Mouse (Mus musculus) midbrain, postnatal 0 days (tissue): ENCODE data around the gene Cep95. TPM values are rescaled to one million over a fixed set of nuclear protein-coding genes. Genes with fewer than 3 reads are reported as not detected.
"Not testable (repeated sequence)": the region's sequence is repeated elsewhere in the genome, so short reads cannot be mapped to it uniquely, and the experiment has no call there.

Experiments
- ATAC-seq: fragments of 200-750 bp; cut with Nextera tagmentation; 2 replicates; pipeline ENCODE4 v1.8.0; 2017; ENCODE audit warnings: moderate number of reproducible peaks, mild to moderate bottlenecking, moderate TSS enrichment, moderate library complexity; ENCODE audit not compliant: low FRiP score
- DNase-seq: peaks from one replicate; pipeline ENCODE4 v3.0.0-alpha.2; 2015; ENCODE audit warnings: low spot score
- H3K27ac ChIP-seq: fragments of 300-500 bp; sonication (generic); 2 replicates; pipeline ENCODE4 v1.5.1; 2014; ENCODE audit warnings: low read depth, mild to moderate bottlenecking, low read length, mixed read lengths
- H3K27me3 ChIP-seq: fragments of 300-500 bp; sonication (generic); 2 replicates; pipeline ENCODE4 v1.6.1; 2014; ENCODE audit warnings: low read length, control low read depth, mixed read lengths; ENCODE audit not compliant: insufficient read depth
- H3K36me3 ChIP-seq: fragments of 300-500 bp; sonication (generic); 2 replicates; pipeline ENCODE4 v1.6.1; 2014; ENCODE audit warnings: low read length, control low read depth, mixed read lengths; ENCODE audit not compliant: insufficient read depth
- H3K4me1 ChIP-seq: fragments of 300-500 bp; sonication (generic); 2 replicates; pipeline ENCODE4 v1.6.1; 2014; ENCODE audit warnings: mild to moderate bottlenecking, control low read depth, antibody characterized with exemption, low read length, mixed read lengths; ENCODE audit not compliant: insufficient read depth
- H3K4me2 ChIP-seq: fragments of 300-500 bp; sonication (generic); 2 replicates; pipeline ENCODE4 v1.6.1; 2014; ENCODE audit warnings: low read depth, mild to moderate bottlenecking, low read length, mixed read lengths; ENCODE audit not compliant: poor library complexity, severe bottlenecking
- H3K4me3 ChIP-seq: fragments of 300-500 bp; sonication (generic); 2 replicates; pipeline ENCODE4 v1.5.1; 2014; ENCODE audit warnings: low read depth, mild to moderate bottlenecking, low read length, moderate library complexity
- H3K9ac ChIP-seq: fragments of 300-500 bp; sonication (generic); replicated peaks from 2 replicates; pipeline ENCODE4 v1.6.1; 2014; ENCODE audit warnings: mild to moderate bottlenecking, low read length, moderate library complexity, mixed read lengths; ENCODE audit not compliant: poor library complexity, severe bottlenecking
- H3K9me3 ChIP-seq: fragments of 300-500 bp; sonication (generic); 2 replicates; pipeline ENCODE4 v1.6.1; 2016; ENCODE audit warnings: low read length, control low read depth
- CTCF ChIP-seq: IDR thresholded peaks from 2 replicates; pipeline ENCODE4 v1.5.1; 2016; ENCODE audit warnings: antibody characterized with exemption, mild to moderate bottlenecking
- WGBS: fragments of 180-500 bp; shearing (Covaris S2); extraction: QIAGEN DNeasy Blood & Tissue Kit; methylation state at CpG from one replicate; pipeline ENCODE4 v1.1.7; 2014; 5-methylcytosine and 5-hydroxymethylcytosine counted together
- polyA plus RNA-seq: library from polyadenylated mRNA; unstranded; fragments of >200 nt; fragmentation: Nextera tagmentation; extraction: Ambion mirVana; gene quantifications from 2 replicates; pipeline ENCODE4 v1.2.1, GENCODE M21; 2015
- total RNA-seq: library from RNA; depleted of rRNA; stranded (reverse); fragments of >200 nt; gene quantifications from 2 replicates; pipeline ENCODE4 v1.2.3, GENCODE M21; 2014

Gene Cep95
- total and polyA plus RNA-seq, 2 experiments from 2014 or later: 6.0 to 7.9 TPM

DNA sequence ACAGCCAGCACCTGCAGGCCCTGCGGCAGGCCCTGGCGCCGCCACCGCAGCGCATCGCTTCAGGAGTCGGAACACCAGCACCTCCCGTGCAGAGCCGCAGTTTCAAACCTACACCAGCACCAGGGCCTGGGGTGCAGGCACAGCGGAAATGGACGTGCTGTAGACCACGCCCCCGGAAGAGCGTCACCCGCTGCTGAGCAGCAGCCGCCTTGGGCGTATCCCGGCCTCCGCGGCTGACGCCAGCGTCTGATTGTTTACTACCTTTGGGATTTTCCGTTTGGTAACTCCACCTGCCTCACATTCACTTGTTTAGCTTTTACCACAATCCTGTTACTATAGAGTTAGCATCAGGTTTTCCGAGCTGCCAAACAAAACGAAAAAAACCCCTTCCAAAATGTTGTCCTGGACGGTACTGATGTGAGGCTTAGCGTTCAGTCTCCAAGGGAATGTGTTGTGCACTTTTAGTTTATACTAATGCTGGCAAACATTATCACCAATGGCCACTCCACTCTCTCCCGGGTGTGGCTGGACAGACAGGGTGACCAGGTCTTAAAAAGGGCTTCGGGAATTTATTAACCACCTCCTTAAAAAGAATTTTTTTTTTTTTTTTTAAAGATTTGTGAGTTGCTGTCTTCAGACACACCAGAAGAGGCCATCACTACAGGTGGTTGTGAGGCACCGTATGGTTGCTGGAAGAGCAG, 9.5 kb upstream of the Cep95 start, which contains the start of gene Polg2:
Gene Polg2 (minus strand): TSS at position 150 of the 701 bp plus-strand sequence.
- Histone ChIP-seq H3K9ac (peak within 1 kb of the TSS; percentile 74), H3K36me3 (peaks cover 29% of the 10 kb centered on the region), H3K9me3 (no peaks in the 10 kb centered on the region), H3K4me3 (peak within 1 kb of the TSS; percentile 75), H3K27me3 (no peaks in the 10 kb centered on the region), H3K4me1 (no peaks in the 10 kb centered on the region), H3K27ac (peak within 1 kb of the TSS; percentile 83), H3K4me2 (peak within 1 kb of the TSS; percentile 83)
- 2% methylated on average over 30 of the region's 30 CpGs for WGBS
- DNase-seq: peak; percentile 96
- TF ChIP-seq CTCF: no peak
- ATAC-seq: peak; percentile 98

DNA sequence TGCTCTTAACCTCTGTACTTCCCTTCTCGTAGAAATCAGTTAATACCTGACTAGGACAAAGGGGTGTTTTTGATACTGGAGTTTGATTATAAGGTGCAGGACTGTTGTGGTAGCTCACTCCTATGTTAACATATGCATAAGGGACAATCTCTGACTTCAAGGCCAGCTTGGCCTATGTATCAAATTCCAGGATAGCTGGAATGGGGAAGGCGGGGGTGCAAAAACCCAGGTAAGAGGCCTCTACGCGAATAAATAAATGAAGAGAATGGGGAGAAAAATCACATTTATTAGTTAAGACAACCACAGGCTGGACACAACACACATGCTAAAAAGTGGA, 9.0 kb upstream of the Cep95 start:
- Histone ChIP-seq H3K36me3 (peaks cover 25% of the 10 kb centered on the region), H3K4me1 (no peaks in the 10 kb centered on the region), H3K27ac (0 out of 2 replicates have a peak overlapping the region, but pooled peaks have one; percentile 83), H3K9me3 (no peaks in the 10 kb centered on the region), H3K9ac (no peak overlapping the region), H3K4me2 (no peak overlapping the region), H3K27me3 (no peaks in the 10 kb centered on the region), H3K4me3 (no peak overlapping the region)
- DNase-seq: no peak
- no peak; the same call in 1 of the 2 replicates for ATAC-seq
- no peak for TF ChIP-seq CTCF
- WGBS: 60% methylated on average over 4 of the region's 4 CpGs

DNA sequence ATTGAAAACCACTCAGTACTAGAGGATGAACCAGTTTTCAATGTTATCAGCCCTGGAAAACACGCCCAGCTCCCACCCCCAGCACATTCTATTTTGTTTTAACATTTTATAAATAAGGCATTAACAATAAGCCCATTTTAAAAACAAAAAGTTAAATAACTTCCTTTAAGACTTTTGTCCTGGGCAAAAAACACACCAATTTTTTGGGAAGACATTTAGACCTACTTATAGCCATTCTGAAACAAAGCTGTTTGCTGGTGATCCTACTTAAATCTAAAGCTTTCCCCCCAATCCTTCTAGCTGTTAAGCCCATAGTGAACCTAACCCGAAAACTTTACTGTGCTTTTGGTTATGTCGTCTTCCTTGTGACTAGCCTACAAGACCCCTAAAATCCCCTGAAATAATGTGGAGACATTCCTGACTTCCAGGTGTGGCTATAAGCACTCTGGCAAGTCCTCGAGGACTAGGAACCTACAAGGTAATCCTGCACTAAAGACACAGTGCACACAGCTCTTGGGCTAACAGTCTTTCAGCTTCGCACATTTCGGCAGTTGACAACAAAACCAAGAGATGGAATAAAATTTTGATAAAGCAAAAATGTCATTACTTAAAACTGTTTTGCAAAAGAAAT, 8.3 kb upstream of the Cep95 start:
- peaks cover under 1% of the 10 kb centered on the region; the same call in 1 of the 2 replicates for H3K4me1 ChIP-seq
- 78% methylated on average over 6 of the region's 6 CpGs for WGBS
- no peak overlapping the region for H3K4me2 ChIP-seq
- no peak for DNase-seq
- TF ChIP-seq CTCF: no peak
- no peaks in the 10 kb centered on the region for H3K9me3 ChIP-seq
- peaks cover 22% of the 10 kb centered on the region for H3K36me3 ChIP-seq
- no peak overlapping the region for H3K9ac ChIP-seq
- no peak overlapping the region for H3K4me3 ChIP-seq
- no peaks in the 10 kb centered on the region for H3K27me3 ChIP-seq
- H3K27ac ChIP-seq: no peak overlapping the region
- no peak for ATAC-seq

DNA sequence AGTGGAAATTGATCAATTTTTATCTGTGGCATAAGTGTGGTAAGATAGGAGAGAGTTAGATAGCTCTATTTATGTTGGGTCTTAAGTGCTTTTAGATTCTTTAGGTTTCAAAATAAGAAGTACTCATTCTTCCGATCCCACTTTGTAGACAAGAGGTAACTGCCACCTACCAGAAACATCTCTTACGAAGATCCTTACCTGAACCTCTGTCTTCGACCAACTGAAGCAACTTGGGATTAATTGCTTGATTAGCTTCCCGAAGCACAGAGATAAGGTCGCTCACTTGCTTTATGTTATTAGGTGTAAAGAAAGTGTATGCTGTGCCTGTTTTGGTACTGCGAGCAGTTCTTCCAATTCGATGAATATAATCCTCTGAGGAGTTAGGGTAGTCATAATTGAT, 6.8 kb upstream of the Cep95 start:
- DNase-seq, ATAC-seq, H3K4me2 ChIP-seq, H3K9ac ChIP-seq, H3K27me3 ChIP-seq, H3K27ac ChIP-seq, H3K4me3 ChIP-seq, H3K4me1 ChIP-seq, H3K9me3 ChIP-seq: not testable (repeated sequence)
- H3K36me3 ChIP-seq: peaks cover 20% of the 10 kb centered on the region
- WGBS: 90% methylated on average over 7 of the region's 7 CpGs

DNA sequence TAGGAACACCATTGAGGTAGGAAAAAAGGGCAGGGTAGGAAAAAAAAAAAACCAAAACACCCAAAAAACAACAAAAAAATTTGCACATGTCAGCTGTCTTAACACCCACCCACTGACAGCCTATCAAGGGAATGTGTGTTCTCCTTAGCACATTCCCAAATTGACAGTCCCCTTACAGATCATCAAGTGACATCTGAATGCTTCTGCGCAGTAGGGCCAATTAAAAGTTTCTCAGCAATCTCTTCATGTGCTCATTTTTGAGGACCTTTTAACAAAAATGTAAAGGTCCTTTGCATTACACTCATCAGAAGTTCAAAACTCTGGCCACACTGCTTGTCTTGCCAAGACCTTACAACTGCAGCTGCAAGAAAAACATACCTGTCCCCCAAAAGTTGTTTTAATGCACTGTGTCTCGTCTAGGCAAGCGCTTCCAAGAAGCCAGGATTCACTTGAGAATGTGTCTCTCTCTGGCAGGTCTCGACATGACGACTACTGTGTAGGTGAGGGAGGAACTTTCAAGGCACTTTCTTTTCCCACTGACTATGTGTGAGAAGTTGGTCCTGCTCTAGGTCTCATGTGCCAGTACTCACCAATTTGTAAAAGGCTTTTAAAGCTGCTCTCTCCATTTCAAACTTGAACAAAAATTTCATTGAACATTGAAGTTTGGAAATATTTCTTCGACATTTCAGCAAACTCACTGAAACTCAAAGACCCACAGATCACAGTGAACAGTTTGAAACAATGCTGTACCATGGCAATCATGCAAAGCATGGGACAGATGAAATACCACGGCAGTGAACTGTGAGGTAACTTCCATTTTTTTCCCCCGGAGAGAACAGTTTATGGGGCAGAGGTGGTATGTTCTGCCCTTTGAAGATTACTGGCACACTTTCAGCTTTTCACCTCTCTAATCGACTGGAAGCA, 5.9 kb upstream of the Cep95 start:
- Histone ChIP-seq H3K4me3 (no peak overlapping the region), H3K27ac (no peak overlapping the region), H3K9ac (no peak overlapping the region), H3K4me1 (peaks cover 5% of the 10 kb centered on the region; the same call in 1 of the 2 replicates), H3K4me2 (no peak overlapping the region), H3K27me3 (no peaks in the 10 kb centered on the region), H3K9me3 (no peaks in the 10 kb centered on the region), H3K36me3 (peaks cover 20% of the 10 kb centered on the region)
- ATAC-seq (no peak), DNase-seq (no peak)
- 82% methylated on average over 9 of the region's 9 CpGs for WGBS
- TF ChIP-seq CTCF: no peak
